Mouse (Mus musculus) liver, postnatal 0 days (tissue): ENCODE measurements around the gene Cox7a2l. TPM values are rescaled to one million over a fixed set of nuclear protein-coding genes. Genes with fewer than 3 reads are reported as not detected.

Experiments used
- ATAC-seq: fragments of 200-750 bp; cut with Nextera tagmentation; 2 replicates; pipeline ENCODE4 v1.8.0; 2017; ENCODE audit warnings: mild to moderate bottlenecking, moderate library complexity
- DNase-seq: peaks from one replicate; pipeline ENCODE4 v3.0.0-alpha.2; 2016
- H3K27ac ChIP-seq: fragments of 300-500 bp; sonication (generic); 2 replicates; pipeline ENCODE4 v1.5.1; 2014; ENCODE audit warnings: antibody characterized with exemption, moderate library complexity, mild to moderate bottlenecking, low read depth
- H3K27me3 ChIP-seq: fragments of 300-500 bp; sonication (generic); 2 replicates; pipeline ENCODE4 v1.6.1; 2014; ENCODE audit warnings: low read length, control low read depth, mixed read lengths; ENCODE audit not compliant: insufficient read depth
- H3K36me3 ChIP-seq: fragments of 300-500 bp; sonication (generic); replicated peaks from 2 replicates; pipeline ENCODE4 v1.6.1; 2014; ENCODE audit warnings: mild to moderate bottlenecking, control low read depth, low read length, moderate library complexity, mixed read lengths; ENCODE audit not compliant: insufficient read depth
- H3K4me1 ChIP-seq: fragments of 300-500 bp; sonication (generic); 2 replicates; pipeline ENCODE4 v1.6.1; 2014; ENCODE audit warnings: antibody characterized with exemption, mild to moderate bottlenecking, control low read depth; ENCODE audit not compliant: insufficient read depth
- H3K4me2 ChIP-seq: fragments of 300-500 bp; sonication (generic); 2 replicates; pipeline ENCODE4 v1.6.1; 2014; ENCODE audit warnings: low read depth, mild to moderate bottlenecking, low read length, moderate library complexity, mixed read lengths
- H3K4me3 ChIP-seq: fragments of 300-500 bp; sonication (generic); 2 replicates; pipeline ENCODE4 v1.5.1; 2014; ENCODE audit warnings: low read depth, low read length
- H3K9ac ChIP-seq: fragments of 300-500 bp; sonication (generic); replicated peaks from 2 replicates; pipeline ENCODE4 v1.6.1; 2014; ENCODE audit warnings: mild to moderate bottlenecking, moderate library complexity
- H3K9me3 ChIP-seq: fragments of 300-500 bp; sonication (generic); 2 replicates; pipeline ENCODE4 v1.6.1; 2016; ENCODE audit warnings: mild to moderate bottlenecking, control low read depth, low read length, mixed read lengths
- CTCF ChIP-seq: sonication (generic); IDR thresholded peaks from 2 replicates; pipeline ENCODE4 v1.5.1; 2016; ENCODE audit warnings: antibody characterized with exemption, low read depth
- EP300 ChIP-seq: IDR thresholded peaks from 2 replicates; pipeline ENCODE4 v1.6.1; 2016; ENCODE audit warnings: antibody characterized with exemption, low read depth, mild to moderate bottlenecking
- WGBS: fragments of 180-500 bp; shearing (Covaris S2); extraction: QIAGEN DNeasy Blood & Tissue Kit; methylation state at CpG from one replicate; pipeline ENCODE4 v1.1.7; 2014; ENCODE audit not compliant: insufficient replicate concordance; 5-methylcytosine and 5-hydroxymethylcytosine counted together
- polyA plus RNA-seq: library from polyadenylated mRNA; unstranded; fragments of >200 nt; fragmentation: Nextera tagmentation; extraction: Ambion mirVana; gene quantifications from 2 replicates; pipeline ENCODE4 v1.2.1, GENCODE M21; 2015

The Cox7a2l gene
- polyA plus RNA-seq, 1 experiment from 2014 or later = 112 TPM

- DNase-seq (peak; percentile 95), ATAC-seq (peak; percentile 99)
- Histone ChIP-seq H3K9ac (peak overlapping the region; percentile 99), H3K27ac (peak overlapping the region; percentile 95), H3K4me3 (peak overlapping the region; percentile 93), H3K27me3 (no peaks in the 10 kb centered on the region), H3K9me3 (no peaks in the 10 kb centered on the region), H3K4me1 (peaks cover 20% of the 10 kb centered on the region), H3K4me2 (peak overlapping the region; percentile 92), H3K36me3 (no peaks in the 10 kb centered on the region)
- TF ChIP-seq EP300 (peak; percentile 90), CTCF (no peak)
- WGBS = under 1% methylated on average over 33 of the region's 33 CpGs
These were observed 2.9 kb downstream of the Cox7a2l start for GRCm38 (mm10) chr17:83514213-83514701.

DNA sequence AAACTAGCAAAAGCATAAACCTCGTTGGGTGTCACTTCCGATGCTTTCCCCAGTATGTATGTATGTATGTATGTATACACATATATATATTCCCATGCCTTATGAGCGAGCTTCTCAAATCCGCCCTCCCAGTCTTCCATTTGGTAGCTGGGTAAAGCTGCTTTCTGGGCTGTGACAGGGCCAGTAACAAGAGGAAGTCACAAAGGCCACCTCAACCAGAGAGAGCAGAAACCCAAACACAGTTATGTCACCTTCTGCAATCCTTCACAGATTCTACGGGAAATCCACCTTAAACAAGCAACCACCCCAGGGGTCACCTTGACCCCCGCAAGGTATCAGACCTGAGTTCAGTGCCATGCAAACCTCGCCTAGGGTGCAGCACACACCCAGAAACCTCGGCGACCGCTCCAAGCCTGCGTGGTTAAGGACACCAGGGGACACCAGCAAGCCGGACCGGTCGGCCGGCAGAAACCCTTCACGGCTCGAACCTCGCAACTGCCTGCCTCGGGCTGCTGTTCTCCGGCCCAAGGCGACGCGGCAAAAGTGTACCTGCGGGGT, 3.4 kb downstream of the Cox7a2l start:
- TF ChIP-seq EP300 (no peak), CTCF (peak; percentile 23; the same call in 1 of the 2 replicates)
- H3K27me3 ChIP-seq = no peaks in the 10 kb centered on the region
- H3K27ac ChIP-seq = peak overlapping the region; percentile 95
- H3K4me1 ChIP-seq = peaks cover 20% of the 10 kb centered on the region
- H3K4me3 ChIP-seq = peak overlapping the region; percentile 93
- peak; percentile 71 for ATAC-seq
- no peaks in the 10 kb centered on the region for H3K9me3 ChIP-seq
- no peak for DNase-seq
- under 1% methylated on average over 24 of the region's 24 CpGs for WGBS
- H3K9ac ChIP-seq = peak overlapping the region; percentile 99
- H3K36me3 ChIP-seq = no peaks in the 10 kb centered on the region
- peak overlapping the region; percentile 92 for H3K4me2 ChIP-seq

DNA sequence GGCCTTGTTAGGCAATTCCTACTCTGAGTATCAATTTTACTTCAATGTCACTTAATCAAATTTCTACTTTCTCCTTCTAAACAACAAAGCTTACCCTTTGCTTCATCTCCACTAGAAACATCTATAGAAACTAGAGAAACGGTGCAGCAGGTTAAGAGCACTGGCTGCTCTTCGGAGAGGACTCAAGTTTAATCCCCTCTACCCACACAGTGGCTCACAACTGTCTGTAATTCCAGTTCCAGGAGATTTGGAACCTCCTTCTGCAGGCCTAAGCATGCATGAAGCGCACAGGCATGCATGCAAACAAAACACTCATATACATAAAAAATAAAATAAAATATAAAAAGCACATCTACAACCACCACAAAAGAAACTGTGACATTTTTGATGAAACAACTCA, 5.0 kb downstream of the Cox7a2l start:
- no peak for DNase-seq
- Histone ChIP-seq H3K27ac (no peak overlapping the region), H3K27me3 (no peaks in the 10 kb centered on the region), H3K4me3 (no peak overlapping the region), H3K9me3 (no peaks in the 10 kb centered on the region), H3K4me2 (peak overlapping the region; percentile 92), H3K4me1 (peaks cover 20% of the 10 kb centered on the region), H3K36me3 (no peaks in the 10 kb centered on the region), H3K9ac (no peak overlapping the region)
- no peak for TF ChIP-seq EP300
- no peak for TF ChIP-seq CTCF
- ATAC-seq = no peak
- 83% methylated on average over 3 of the region's 3 CpGs for whole genome bisulfite sequencing

- peaks cover 22% of the 10 kb centered on the region for H3K36me3 ChIP-seq
- H3K9me3 ChIP-seq = peaks cover 4% of the 10 kb centered on the region; the same call in 1 of the 2 replicates
- no peak overlapping the region for H3K9ac ChIP-seq
- H3K27ac ChIP-seq = peak overlapping the region; percentile 69
- 66% methylated on average over 2 of the region's 2 CpGs for WGBS
- ATAC-seq = peak; percentile 92
- H3K27me3 ChIP-seq = no peaks in the 10 kb centered on the region
- peak; percentile 44 for DNase-seq
- no peaks in the 10 kb centered on the region for H3K4me1 ChIP-seq
- no peak overlapping the region for H3K4me2 ChIP-seq
- no peak for TF ChIP-seq EP300
- no peak for TF ChIP-seq CTCF
- H3K4me3 ChIP-seq = no peak overlapping the region
These were observed 13.4 kb downstream of the Cox7a2l start for GRCm38 (mm10) chr17:83503693-83504092.

DNA sequence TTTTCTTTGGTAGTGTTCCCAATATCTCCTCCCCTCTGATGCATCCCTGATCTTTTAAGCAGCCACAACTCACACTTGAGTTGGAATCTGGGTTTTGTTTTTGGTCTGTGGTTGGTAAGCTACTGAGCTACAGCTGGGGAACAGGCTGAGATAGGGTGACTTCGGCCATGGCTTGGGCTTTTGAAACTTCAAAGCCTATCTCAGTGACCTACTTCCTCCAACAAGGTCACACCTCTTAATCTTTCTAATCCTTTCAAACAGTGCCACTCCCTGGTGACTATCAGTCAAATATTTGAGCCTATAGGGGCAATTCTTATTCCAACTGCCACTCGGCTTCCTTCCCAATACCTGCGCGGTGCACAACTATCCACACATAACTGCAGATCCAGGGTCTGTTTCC, 17.4 kb downstream of the Cox7a2l start:
- DNase-seq (no peak), ATAC-seq (no peak)
- H3K27me3 ChIP-seq = no peaks in the 10 kb centered on the region
- H3K4me2 ChIP-seq = no peak overlapping the region
- no peaks in the 10 kb centered on the region for H3K4me1 ChIP-seq
- H3K27ac ChIP-seq = no peak overlapping the region
- no peak overlapping the region for H3K4me3 ChIP-seq
- H3K36me3 ChIP-seq = peaks cover 30% of the 10 kb centered on the region
- WGBS = 89% methylated on average over 4 of the region's 4 CpGs
- no peak overlapping the region for H3K9ac ChIP-seq
- peaks cover 20% of the 10 kb centered on the region for H3K9me3 ChIP-seq
- TF ChIP-seq EP300 (no peak), CTCF (no peak)

DNA sequence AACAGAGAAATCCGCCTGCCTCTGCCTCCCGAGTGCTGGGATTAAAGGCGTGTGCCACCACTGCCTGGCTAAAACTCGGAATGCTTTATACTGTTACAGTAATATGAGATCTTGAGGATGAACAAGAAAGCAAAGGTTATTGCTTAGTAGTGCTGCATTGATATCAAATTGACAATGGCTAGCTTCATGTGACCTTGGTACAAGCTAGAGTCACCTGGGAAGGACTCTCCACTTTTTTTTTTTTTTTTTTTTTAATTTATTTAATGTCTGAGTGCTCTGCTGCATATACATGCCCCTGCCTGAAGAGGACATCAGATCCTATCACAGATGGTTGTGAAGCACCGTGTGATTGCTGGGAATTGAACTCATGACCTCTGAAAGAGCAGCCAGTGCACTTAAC, 18.2 kb downstream of the Cox7a2l start:
- TF ChIP-seq CTCF (no peak), EP300 (no peak)
- WGBS = 91% methylated on average over 5 of the region's 5 CpGs
- peaks cover 30% of the 10 kb centered on the region for H3K36me3 ChIP-seq
- no peak overlapping the region for H3K4me3 ChIP-seq
- DNase-seq = no peak
- peaks cover 20% of the 10 kb centered on the region for H3K9me3 ChIP-seq
- H3K27me3 ChIP-seq = no peaks in the 10 kb centered on the region
- no peak overlapping the region for H3K27ac ChIP-seq
- no peak overlapping the region for H3K9ac ChIP-seq
- ATAC-seq = no peak
- no peaks in the 10 kb centered on the region for H3K4me1 ChIP-seq
- no peak overlapping the region for H3K4me2 ChIP-seq

- DNase-seq (no peak), ATAC-seq (no peak)
- Histone ChIP-seq H3K4me1 (no peaks in the 10 kb centered on the region), H3K4me2 (no peak overlapping the region), H3K9me3 (0 out of 2 replicates have a peak, but pooled peaks cover 6% of the 10 kb centered on the region), H3K36me3 (no peaks in the 10 kb centered on the region), H3K9ac (no peak overlapping the region), H3K27ac (no peak overlapping the region), H3K4me3 (no peak overlapping the region), H3K27me3 (no peaks in the 10 kb centered on the region)
- 79% methylated on average over 3 of the region's 3 CpGs for WGBS
- TF ChIP-seq CTCF (no peak), EP300 (no peak)
These were observed 29.4 kb downstream of the Cox7a2l start for GRCm38 (mm10) chr17:83487762-83488161.
